Mouse (Mus musculus) small intestine, adult 2 months (tissue): ENCODE measurements around the gene Mmp1b.

ENCODE experiments used
- CTCF ChIP-seq: fragments of 200-500 bp; IDR thresholded peaks from 2 replicates; pipeline ENCODE4 v1.5.1; 2012; ENCODE audit warnings: low read depth, mild to moderate bottlenecking, control low read depth, inconsistent platforms, low read length, moderate library complexity, mixed read lengths; ENCODE audit not compliant: insufficient replicate concordance, insufficient read length; ENCODE audit errors: extremely low read depth
- POLR2A ChIP-seq: fragments of 200-500 bp; IDR thresholded peaks from 2 replicates; pipeline ENCODE4 v1.6.1; 2012; ENCODE audit warnings: low read depth, mild to moderate bottlenecking, control low read depth, inconsistent platforms, low read length, moderate library complexity

DNA sequence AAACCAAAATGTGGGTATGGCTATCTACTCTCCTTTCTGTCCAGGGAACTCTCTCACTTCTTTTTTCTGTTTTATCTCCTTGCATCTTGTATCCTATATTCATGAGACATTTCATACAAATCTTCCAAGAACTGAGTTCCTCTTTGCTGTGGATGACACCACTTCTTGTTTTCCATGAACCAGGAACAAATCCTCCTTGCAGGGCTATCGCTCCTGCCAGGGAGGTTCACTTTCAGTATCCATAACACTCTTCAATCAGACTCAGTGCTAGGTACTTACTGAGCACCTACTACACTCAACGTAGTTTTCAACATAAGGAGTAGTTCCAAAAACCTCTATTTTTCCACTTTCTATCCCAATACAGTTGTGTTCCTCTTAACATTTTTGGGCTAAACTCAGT, 42.3 kb downstream of the Mmp1b start:
- no peak for TF ChIP-seq POLR2A
- no peak for TF ChIP-seq CTCF
